Mouse (Mus musculus): ENCODE measurements around the gene Nup35.

GRCm38 (mm10) chr2:80667396-80667964 is 50.4 kb downstream of the Nup35 start:
- no peak for TF ChIP-seq POLR2A (IDR thresholded peaks at IDR 0.05; ENCODE audit: low read depth, low read length)
- TF ChIP-seq CTCF (IDR thresholded peaks at IDR 0.05; ENCODE audit: extremely low read depth, insufficient read length, insufficient replicate concordance, low read depth, low read length): no peak

Measured in small intestine, adult 2 months (tissue).